Mouse (Mus musculus) monocyte, adult 2 months (primary cell): ENCODE measurements around the gene Pid1.

ENCODE experiments used
- DNase-seq, 2 experiments: peaks; one replicate each; pipeline ENCODE4 v3.0.0; 2022; ENCODE audit warnings: low spot score in 2 of 2, low read depth in 1 of 2

Pid1 gene

DNA sequence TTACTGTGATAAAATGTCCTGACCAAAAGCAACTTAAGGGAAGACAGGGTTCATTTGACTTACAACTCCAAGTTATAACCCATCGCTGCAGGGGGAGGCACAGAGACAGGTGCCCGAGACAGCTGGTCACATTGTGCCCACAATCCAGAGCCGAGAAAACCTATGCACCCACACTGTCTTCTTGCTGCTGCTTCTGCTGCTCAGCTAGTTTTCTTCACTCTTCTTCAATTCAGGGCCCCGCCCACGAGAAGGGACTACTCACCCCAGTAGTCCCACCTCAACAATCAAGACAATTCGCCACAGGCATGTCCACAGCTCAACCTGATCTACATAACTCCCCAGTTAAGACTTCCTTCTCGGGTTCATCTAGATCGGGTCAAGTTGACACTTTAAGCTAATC, at the start of gene Pid1:
TSS of gene Pid1 (minus strand) at position 214 of the 400 bp plus-strand sequence.
- no peak for DNase-seq

DNA sequence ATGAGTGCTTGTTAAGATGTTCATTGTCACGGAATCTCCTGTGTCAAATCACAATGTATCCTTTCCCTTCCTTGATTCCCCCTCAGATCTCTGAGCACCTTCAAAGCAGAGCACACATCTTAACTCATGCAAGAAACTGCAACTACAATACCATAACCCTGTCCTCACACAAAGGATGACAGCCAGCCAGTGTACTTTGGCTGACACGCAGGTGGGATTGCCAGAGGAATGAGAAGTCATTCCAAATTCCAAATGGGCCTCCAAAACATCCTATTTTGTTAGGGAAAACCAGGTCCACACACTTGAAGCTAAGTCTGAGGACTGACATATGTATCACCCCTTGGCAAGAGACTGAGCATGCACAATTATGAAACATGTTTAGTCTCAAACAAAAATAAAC, 45.5 kb upstream of the Pid1 start:
- no peak for DNase-seq

GRCm38 (mm10) chr1:84408873-84409272, 44.9 kb upstream of the Pid1 start:
- no peak for DNase-seq

DNA sequence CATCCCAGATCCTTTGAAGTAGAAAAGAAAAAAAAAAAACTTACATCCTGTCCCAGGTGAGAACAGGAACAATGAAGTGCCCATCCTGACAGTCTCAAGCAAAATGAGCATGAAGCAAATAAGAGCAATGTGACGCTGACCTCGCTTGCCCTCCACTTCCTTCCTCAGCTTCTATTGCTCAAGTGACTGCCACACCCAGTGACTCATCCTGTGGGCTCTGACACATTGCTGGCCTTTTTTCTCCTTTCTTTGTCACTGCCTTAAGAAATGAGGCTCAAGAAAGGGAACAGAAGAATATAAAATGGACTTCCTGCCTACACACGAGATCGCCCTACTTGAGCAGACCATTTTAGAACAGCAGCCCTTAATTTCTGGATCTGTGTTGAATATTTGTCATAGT, 42.9 kb upstream of the Pid1 start:
- peak; percentile 73 to 87 for DNase-seq

DNA sequence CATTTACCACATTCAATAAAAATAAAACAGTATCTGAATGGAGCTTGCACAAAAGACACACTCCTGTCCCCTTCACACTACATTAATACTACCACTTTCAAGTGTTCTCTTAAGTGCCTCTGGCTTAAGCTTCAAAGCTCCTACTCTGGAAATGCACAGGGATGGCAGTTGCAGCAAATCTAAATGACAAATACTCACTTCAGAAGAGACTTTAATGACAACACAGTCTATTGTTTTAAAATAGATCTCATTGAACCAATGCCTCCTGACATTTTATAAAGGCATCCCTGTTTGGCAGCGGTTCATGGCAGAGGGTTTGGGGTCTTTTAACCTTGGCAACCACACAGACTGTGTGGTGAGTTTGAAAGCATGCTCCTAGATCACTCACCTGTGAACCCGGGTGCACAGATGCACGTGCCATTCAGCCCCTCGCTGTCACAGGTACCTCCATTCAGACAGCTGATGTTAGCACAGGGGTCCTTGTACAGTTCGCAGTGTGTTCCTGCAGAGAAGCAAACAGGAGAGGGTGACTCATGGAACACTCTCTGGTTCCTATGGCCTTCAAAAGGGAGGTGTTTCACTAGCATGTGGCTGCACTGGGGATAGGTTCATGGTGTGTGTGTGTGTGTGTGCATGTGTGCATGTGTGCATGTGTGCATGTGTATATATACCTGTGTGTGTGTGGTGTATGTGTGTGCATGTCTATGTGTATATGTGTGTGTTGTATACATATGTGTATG, 41.7 kb upstream of the Pid1 start:
- no peak for DNase-seq

DNA sequence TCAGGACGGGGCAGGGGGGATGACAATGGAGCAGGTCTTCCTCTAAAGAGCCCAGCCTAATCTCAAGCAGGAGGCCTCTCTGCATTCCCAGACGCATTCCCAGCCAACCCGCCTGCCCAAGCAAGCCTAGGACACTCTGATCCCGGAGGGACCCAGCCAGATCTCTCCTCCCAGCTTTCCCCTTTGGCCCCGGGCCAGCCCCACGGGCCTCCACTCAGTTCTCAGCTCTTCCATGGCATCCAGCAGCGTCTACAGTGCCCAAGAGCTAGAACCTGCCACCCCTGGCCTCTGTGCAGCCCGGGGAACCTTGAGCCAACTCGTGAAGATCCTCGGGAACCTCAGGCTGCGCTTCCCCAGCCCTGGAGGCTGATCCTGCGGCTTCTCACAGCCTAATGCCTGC, 40.9 kb upstream of the Pid1 start:
- DNase-seq: no peak

DNA sequence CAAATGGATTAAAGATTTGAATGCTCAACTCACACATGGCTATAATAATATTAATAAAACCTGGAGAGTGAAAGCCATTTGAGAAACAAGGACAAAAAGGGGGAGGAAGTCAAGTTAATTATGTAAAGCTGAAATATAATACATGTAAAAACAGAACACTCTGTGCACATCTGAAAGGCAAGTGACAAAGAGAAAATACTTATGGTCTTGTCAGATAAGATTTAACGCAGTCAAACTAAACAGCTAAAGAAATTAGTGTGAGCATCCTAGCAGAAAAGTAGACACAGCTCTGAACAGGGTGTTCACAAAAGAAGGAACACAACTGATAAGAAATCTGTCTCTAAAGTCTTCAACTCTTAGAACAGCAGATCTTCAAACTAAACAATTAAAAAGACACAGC, 38.2 kb upstream of the Pid1 start:
- DNase-seq: no peak

DNA sequence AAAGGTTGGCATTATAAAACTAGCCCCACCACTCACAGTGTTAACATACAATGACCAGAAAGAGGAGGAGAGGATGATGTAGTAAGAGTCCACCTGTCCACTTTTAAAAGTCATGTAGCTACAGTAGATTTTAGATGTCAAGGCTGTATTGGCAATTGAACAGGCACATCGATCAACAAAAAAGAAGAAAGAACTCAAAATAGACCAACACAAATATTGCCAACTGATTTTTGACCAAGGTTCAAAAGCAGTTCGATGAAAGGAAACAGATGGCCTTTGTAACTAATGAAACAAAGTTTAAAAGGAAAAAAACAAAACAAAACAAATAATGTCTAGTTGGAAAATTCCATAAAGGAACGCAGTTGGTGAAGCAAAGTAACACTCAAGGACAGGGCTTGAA, 35.7 kb upstream of the Pid1 start:
- DNase-seq: no peak

DNA sequence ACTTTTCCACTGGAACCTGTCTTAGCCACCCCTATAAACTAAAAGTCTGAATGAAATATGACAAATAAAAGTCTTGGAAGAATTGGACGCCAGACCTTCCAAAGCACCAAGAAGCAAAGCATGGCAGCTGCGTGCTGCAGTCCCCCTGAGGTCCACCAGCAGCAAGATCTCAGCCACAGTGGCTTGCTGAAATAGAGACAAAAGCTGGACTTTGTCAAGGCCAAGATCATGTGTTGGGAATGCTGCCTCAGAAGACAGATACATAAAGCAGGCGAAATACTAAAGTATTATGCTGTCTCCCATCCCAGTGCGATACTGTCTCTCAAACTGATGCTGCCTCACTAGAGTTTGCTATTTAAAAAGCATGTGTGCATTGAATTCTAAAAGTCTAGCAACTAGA, 35.1 kb upstream of the Pid1 start:
- no peak for DNase-seq

DNA sequence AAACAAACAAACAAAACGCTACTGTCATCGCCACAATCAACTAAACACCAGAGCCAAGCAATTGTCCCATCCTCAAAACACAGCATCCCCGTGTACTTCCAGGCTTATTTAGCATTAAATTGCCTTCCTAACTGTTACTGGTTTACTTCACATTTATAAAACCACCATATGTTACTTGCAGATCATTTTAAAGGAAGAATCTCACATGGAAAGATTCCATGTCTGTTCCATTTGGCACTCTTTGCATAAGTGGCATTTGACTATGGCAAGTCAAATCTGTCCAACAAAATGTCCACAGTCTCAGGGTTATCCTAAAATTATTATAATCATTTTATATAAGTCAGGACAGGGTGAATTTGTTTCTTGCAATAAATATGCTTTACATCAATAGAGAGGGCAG, 32.8 kb upstream of the Pid1 start:
- no peak for DNase-seq

DNA sequence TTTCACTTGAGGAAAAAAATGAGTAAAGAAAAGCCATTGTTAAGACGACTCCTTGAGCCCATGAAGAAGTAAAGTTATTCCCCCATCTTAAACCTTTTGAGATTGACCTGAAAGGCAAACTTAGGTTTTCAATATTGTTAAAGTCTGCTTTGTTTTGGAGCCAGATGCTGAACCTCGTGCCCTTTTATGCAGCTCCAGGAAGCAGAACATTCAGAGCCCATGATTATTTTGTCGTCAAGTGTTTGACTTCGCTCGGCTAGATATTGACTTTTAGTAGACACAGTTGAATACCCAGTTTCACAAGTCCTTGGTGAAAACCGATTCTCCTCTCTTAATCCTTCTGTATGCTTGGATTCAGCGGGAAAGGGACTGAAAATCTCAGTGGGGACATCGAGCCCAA, 31.9 kb upstream of the Pid1 start:
- DNase-seq: no peak

DNA sequence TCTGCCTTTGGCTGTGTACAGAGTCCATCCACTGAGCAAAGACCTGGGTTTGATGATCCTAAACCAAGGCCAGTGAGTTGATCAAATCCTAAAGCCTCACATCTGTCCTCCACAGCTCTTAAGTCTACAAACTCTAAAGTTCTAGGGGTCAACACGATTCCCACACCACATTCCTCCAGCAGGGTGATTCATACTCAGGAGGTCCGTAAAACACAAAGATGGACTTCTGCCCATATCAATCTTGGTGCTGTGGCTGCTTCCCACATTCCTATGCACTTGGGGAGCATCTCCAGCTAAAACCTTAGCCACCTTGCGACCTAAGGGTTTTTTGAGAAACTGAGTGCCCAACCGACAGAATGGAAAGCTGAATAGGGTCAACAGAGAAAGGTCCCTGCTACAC, 27.0 kb upstream of the Pid1 start:
- DNase-seq: no peak

DNA sequence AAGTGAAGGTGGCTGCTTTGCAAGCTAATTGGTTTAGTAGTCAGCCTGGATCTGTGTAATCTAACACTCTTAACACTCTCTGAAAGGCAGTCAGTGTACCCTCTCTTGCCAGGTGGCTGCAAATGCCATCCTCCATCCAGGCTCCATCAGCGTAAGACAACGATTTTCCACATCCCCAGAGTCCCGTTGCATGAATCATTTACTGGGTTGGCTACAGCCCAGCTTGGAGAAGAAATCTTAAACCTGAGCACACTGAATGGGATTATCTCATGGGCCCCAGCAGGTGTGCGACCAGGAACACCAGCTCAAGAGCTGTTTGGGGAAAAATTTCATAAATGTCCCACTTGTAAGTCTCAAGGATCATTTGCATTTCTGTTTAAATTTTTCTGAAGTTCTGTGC, 23.6 kb upstream of the Pid1 start:
- no peak for DNase-seq

- DNase-seq: no peak
Measured at GRCm38 (mm10) chr1:84386481-84387146, 22.6 kb upstream of the Pid1 start.

DNA sequence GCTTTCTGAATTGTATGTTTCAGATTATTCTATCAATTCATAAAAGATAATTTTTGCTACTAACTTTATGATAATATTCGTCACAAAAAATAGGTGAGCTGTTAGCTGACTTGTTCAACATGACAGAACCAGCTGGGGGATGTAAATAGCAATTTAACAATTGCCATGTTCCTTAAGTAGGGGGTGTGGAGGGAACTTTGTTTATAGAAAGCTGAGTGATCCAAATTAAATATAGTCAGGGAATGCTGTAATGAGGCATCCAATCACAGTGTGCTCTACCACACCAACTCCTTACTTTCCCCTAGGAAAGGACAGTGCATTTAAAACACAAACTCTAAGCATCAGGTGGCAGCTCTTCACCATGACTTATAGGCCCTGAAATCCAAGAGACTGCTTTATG, 18.7 kb upstream of the Pid1 start:
- DNase-seq: no peak

GRCm38 (mm10) chr1:84382064-84382463, 18.1 kb upstream of the Pid1 start:
- no peak for DNase-seq

- no peak for DNase-seq
Measured at GRCm38 (mm10) chr1:84380895-84381294, 16.9 kb upstream of the Pid1 start.

GRCm38 (mm10) chr1:84367733-84368132, 3.8 kb upstream of the Pid1 start:
- no peak for DNase-seq

DNA sequence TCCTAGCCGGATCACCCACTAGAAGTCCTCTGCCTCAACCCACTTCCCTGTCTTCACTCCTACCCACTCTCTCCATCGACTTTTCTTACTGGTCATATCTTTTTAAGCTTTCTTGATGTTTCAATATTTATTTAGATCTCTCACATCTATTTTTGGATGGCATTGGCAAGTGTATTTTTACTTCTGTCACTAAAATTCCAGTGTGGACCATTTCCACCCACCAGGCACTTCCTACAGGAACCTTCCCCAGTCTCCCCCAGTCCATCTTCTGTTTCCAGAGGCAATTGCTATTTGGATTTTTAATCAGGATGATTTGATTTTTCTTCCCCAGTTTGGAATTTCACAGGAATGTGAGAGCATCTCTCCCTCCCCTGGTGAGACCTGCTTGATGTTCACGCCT, 2.6 kb upstream of the Pid1 start:
- DNase-seq: no peak

- DNase-seq: peak; percentile 5 to 7
Measured at GRCm38 (mm10) chr1:84362709-84363617, 1.0 kb downstream of the Pid1 start.

- DNase-seq: no peak
Measured at GRCm38 (mm10) chr1:84362209-84362608, 1.8 kb downstream of the Pid1 start.

- no peak for DNase-seq
Measured at GRCm38 (mm10) chr1:84361389-84361788, 2.6 kb downstream of the Pid1 start.
